Mouse (Mus musculus): Measurements from ENCODE around the gene Rims1. TPM values are rescaled to one million over a fixed set of nuclear protein-coding genes. Genes with fewer than 3 reads are reported as not detected.

Rims1 gene
- 100 to 1,000 TPM; 420 to 429 TPM for total RNA-seq (2021)

DNA sequence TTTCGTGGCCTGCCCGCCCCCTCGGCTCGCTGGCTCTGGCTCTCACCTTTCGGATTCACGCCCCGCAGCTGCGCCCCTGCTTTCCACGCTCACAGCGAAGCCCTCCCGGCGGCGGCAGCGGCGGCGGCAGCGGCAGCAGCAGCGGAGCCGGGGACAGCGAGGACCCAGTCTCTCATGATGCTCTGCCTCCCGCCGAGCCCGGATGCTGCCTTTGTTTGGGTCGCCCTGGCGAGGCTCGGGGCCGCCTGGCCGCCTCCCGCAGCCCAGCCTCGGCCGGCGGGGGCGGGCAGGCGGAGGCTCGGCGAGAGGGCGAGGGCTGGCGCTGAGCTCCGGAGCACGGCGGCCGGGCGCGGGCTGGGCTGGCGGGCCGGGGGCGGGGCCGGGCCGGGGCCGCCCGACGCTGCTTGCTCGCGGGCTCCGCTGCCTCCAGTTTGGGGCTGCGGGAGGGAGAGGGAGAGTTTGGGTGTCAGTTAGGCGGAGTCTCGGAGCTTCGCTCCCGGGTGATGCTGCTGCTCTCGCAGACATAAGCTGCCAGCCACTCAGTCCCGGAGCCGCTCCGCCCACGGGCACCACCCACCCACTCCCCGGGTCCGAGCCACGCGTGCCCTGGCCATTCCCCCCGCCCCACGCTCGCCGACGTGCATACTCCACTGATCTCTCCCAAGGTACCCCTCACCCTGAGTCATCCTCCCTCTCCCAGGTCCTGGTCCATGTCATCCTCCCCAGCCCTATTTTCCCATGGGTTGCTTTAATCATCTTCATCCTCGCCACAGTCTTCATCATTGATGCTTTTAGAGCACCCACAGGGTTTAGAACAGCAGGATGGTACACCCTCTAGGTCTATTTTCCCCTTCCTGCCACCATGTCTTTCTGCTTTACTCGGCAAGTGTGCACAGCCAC is at the start of gene Rims1:
Gene Rims1, minus strand, starts transcription at position 269 of the 900 bp plus-strand sequence.
- intact Hi-C loops (cut with DNase I), result loop anchor here (2.0 to 5.0 kb wide), 3 partner anchors 137 to 257 kb away; no protein-coding TSS in a partner anchor
- peak; percentile 60 to 74 for DNase-seq (ENCODE audit: low spot score in 2 of 2)

DNA sequence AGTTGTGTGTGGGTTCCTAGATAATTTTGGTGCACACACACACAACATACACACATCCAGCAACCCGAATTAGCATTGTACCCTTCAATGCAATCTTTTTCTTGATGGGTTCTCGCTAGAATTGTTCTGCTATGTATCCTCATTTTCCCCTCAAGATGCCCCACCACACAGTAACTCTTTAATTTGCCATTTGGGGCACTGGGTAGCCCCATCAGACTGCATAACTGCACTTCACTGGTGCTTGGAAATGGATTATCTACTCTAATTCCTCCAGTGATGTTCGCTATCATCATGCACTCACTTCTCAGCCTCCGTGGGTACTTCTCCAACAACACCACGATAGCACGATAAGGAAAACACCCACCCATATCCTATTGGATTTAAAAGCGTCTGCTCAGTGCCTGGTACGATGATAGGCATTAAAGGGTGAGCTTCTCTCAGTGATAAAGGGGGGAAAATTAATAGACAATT is 867 bp upstream of the Rims1 start:
- peak; percentile 40 to 54 for DNase-seq (ENCODE audit: low spot score in 2 of 2)
- intact Hi-C loops (cut with DNase I), result loop anchor here (2.0 to 5.0 kb wide), 2 partner anchors 199 to 256 kb away; no protein-coding TSS in a partner anchor

DNA sequence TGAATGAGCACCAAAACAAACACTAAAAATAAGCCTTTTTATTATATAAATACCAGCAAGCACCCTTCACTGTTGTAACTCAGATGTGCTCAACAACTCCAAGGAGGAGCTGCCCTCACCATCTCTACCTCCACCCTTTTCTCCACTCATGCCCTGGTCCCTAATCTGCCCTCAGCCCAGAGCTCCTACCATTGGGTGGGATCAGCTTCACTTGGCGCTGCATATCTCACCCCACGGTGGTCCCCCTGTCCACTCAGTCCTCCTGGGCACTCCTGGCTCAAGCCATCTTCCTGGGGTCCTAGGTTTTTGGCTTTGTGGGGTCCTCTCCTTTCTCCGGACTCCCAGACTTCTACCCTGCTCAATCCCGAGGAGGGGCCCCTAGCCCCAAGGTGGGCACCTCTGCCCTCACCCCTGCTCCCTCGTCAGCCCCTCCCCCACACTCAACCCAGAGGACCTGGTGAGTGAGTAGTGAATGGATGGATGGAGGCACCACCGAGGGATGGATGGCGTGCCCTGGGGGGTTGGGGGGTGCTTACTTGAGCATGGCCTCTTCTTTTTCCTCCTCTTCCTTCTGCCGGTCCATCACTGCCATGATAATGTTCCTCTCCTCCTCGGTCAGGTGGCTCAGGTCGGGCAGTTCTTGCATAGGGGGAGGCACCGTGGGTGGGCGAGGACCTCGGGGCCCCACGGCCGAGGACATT is 619 bp downstream of the Rims1 start:
- peak; percentile 31 to 34 for DNase-seq (ENCODE audit: low spot score in 2 of 2)
- intact Hi-C loops (cut with DNase I), result loop anchor here (2.0 to 5.0 kb wide), 2 partner anchors 138 to 198 kb away; no protein-coding TSS in a partner anchor

DNA sequence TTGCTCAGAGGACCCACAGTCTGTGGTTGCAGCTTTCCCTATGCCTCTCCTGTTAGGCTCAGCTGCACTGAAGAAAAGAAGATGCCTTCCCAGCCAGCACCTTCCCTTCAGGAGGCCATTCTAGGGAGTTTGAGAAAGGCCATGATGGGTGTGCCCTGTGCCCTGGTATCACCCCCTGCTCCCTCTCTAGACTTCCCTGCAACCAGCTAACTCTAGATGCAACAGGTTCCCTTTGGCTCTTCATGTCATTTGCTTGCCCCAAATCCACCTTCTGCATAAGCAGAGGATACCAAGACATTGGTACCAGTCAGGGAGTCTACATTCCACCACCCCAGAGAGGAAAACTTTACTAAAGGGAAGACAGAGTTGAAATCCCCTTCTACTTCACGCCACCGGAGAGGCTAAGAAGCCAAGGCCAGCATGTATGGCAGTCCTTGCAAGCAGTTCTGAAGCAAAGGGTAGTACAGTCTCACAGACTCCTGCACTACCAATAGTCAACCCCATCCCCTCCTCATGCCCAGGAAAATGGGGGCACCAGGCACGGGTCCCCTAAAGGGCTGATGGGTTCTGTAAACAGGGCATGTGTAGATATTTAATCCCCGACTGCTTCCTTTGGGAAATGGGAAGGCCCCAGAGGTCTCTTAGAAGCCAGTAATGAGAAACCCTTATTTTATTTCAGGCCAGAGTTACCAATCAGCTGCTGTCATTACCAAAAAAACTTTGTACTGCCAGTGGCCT is 1.5 kb downstream of the Rims1 start:
- intact Hi-C loops (cut with DNase I), result loop anchor here (2.0 to 5.0 kb wide), 2 partner anchors 72 to 138 kb away; no protein-coding TSS in a partner anchor
- peak in 1 of 2 experiments; percentile 38 for DNase-seq (ENCODE audit: low spot score in 2 of 2)

DNA sequence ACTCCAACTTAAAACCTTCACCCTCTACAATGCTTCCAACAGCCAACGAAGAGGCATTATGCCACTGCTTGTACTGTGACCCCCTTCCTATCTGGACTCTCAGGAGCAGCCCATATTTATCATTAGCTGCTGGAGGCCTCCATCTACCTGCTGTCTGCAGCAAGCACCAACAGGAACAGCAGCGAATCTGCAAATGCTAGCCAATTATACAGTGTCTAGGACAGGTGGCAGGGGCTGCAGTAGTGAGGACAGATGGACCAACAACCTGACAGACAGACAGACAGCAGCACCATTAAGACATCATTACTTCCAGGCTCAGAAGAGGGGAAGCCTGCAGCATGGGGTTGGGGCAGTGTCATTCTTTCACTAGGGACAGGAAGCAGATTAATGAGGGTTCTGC is 2.3 kb downstream of the Rims1 start:
- no peak for DNase-seq (ENCODE audit: low spot score in 2 of 2)
- intact Hi-C loops (cut with DNase I), result loop anchor here (5.0 kb wide), 1 partner anchor 71 kb away; no protein-coding TSS in a partner anchor

DNA sequence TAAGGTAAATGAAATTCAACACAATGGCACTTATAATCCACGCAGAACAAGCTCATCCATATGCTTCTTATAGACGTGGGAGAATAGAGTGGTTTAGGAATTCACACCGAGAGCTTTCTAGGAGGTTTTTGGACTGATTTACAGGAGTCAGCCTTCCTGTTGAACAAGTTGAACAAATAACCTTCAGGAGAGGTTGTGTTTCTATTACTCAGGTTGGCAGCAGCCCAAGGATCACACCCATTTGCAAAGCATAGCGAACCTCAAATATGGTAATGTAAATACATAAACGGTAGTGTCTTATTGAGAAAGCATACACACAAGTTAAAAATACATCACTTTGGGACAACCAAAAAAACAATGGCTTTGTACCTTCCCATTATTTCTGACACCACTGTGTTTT is 5.5 kb downstream of the Rims1 start:
- DNase-seq (ENCODE audit: low spot score in 2 of 2), result peak in 1 of 2 experiments; percentile 35
- intact Hi-C loops (cut with DNase I), result loop anchor here (5.0 kb wide), 1 partner anchor 68 kb away; no protein-coding TSS in a partner anchor

DNA sequence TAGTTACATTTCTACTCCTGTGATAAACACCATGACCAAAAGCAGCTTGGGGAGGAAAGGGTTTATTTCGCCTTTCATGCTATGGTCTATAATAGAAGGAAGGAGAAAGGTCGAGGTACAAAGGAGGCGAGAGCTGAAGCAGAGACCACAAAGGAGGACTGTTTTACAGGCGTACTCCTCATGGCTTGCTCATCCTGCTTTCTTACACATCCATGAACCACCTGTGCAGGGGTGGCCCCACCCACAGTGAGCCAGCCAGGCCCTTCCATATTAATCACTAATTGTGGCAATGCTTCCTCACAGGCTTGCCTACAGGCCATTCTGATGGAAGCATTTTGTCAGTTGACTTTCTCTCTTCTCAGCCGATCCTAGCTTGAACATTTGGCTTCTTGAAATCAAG is 8.7 kb downstream of the Rims1 start:
- DNase-seq (ENCODE audit: low spot score in 2 of 2), result no peak
- intact Hi-C loops (cut with DNase I), result no loop called here

DNA sequence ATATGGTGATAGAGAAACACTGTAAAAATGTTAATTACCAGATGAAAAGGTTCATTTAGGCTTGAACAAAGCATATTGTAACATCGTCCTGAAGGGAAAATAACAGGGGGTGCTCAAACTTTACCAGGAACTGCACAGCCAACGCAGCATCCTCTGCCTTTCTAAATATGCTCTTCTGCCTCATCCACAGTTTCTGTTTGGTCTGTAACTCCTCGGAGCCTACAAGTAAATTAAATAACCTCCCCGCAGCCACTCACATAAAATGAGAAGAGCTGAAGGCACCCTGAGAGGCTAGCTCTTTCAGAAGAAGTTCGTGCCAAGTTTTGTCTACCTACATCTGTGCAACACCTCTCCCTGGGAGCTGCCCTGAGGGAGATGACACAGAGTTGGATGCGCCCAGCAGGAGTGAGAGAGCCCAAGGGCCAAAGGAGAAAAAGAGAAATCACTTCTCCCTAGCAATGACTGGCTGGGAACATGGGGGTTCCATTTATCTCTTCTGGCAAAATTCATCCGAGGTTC is 16.3 kb downstream of the Rims1 start:
- intact Hi-C loops (cut with DNase I), result no loop called here
- peak in 1 of 2 experiments; percentile 71 for DNase-seq (ENCODE audit: low spot score in 2 of 2)

DNA sequence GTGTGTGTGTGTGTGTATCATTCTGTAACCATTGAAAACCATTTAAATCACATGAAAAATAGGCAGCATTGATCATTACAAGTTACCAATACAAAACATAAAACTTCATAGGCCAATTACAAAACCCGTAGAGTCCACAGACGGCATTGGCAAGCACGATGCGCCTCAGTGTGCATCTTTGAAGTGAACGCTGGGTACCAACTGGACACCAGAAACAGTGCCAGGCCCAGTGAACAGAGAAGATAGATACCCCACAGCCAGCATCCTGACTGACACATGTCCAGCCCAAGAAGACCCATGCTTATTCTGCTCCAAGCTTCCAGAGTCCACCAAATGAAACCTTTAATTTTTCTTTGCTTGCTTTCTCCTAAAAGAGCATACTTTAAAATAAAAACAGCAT is 18.2 kb downstream of the Rims1 start:
- no peak for DNase-seq (ENCODE audit: low spot score in 2 of 2)
- intact Hi-C loops (cut with DNase I), result no loop called here

DNA sequence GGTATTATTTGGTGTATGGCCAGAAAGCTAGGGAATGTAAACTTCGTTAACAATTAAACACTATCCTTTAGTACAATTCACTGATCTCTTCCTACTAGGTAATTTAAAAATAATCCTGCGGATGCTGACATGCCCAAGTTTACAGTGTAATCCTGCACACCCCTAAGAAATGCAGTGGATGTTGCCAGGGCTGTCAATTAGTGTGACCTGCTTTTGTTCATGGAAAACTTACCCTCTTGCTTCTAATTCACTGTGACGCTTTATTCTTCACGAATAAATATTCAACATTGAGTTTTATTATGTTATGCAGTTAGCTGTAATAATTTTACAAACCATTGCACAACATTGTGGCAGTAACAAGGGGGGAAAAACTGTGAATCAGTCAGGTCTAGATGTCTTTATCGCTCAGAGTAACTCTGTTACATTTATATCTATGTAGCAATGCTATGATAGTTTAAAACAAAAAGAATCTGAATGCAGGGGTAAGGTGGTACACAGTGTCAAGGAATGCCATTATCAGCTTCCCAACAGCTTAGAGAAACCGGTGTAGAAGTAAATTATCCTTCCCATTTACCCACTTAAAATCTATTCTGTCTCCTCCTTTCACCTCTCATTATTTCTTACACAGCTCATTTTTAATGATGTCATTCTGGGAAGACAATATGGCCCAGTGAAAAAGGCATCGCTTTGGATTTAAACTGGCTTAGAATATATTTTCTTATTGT is 35.1 kb downstream of the Rims1 start:
- DNase-seq (ENCODE audit: low spot score in 2 of 2), result no peak
- intact Hi-C loops (cut with DNase I), result no loop called here

DNA sequence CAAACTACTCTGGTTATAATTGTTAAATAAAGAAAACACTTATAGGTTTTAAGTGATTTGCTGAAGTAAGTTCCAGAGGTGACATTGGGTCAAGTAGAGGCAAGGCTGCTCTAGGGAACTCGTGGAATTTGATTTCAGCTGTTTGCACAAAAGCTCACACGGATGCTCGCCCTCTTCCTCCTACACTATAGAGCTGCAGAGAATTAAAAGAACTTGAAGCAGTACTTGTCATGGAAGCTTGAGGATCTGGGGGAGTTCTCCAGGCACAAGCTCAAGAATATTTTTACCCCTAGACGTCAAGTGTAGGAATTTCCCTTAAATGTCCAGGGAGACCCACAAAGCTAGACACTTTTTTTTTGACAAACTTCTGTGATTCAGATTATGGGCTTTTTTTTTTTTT is 42.4 kb downstream of the Rims1 start:
- intact Hi-C loops (cut with DNase I), result loop anchor here (1.0 kb wide), 1 partner anchor 108 kb away; no protein-coding TSS in a partner anchor
- DNase-seq (ENCODE audit: low spot score in 2 of 2), result peak in 1 of 2 experiments; percentile 89

DNA sequence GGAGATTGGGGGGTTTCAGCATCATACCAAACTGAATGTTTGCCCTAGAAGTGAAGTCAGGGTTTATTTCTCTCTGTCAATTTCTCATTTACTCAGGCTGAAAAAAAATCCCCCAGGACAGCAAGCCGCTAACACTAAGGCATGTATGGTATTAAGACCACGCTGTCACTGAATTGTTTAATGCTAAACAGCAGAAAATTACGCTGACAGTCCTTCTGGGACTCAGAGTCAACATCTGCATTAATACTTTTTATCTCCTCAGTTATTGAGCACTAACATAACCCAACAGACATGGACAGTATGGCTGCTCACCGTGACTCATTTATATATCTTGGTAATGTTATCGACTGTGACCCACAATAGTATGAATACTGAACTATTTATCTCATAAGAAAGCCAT is 43.0 kb downstream of the Rims1 start:
- no peak for DNase-seq (ENCODE audit: low spot score in 2 of 2)
- intact Hi-C loops (cut with DNase I), result loop anchor here (1.0 kb wide), 1 partner anchor 107 kb away; no protein-coding TSS in a partner anchor

DNA sequence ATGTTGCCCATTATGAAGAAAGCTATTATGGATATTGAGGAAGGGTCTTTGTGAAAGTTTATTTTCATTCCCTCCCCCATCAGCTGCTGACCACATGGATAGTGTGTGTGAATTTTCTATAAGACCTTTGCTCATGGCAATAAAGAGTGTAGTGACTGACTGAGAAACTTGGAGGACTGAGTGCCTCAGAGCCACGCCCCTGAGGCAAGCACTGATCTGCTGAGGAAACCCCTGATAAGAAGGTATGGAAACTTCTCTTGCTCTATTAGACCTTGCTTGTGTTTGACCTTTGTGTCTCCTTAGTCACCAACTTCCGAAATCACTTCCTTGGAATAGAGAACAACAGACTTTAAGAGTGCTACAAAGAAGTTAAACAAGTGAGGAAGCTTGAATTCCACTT is 55.3 kb downstream of the Rims1 start:
- intact Hi-C loops (cut with DNase I), result no loop called here

DNA sequence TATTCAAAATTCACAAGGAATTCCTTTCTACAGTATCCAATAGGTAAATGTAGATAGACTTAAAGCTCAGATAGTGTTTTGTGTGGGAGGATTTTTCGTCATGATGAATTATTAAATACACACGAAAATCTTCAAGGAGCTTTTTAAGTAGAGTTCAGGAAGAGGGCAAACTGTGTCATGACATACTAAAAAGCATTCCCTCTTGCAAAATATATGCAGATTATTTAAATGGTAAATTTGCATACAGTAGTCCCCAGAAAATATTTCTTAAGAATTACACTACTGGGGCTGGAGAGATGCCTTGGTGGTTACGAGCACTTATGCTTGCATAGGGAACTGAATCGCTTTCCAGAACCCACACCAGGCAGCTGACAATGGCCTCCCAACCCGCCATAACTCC is 61.1 kb downstream of the Rims1 start:
- intact Hi-C loops (cut with DNase I), result no loop called here
- no peak for DNase-seq (ENCODE audit: low spot score in 2 of 2)

More for the DNA sequence above, 55.3 kb downstream of the Rims1 start:
- DNase-seq (ENCODE audit: low spot score in 2 of 2), result no peak

DNA sequence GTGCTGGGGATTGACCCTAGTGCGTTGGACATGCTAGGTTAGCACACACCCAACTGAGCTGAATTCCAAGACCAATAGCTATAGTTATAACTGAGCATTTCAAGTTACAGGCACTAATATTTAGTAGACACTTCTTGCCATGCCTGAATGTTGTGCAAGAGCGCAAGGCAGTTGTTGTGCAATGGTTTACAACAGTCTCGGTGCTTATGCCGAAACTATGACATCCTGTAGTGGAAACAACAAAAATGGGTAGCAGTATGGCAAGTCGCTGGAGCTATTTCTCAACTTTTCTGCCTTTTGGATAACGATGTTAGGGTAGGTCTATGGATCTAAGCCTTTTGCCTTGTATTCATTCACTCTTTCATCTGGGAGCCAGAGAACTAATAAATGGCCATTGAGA is 68.3 kb downstream of the Rims1 start:
- intact Hi-C loops (cut with DNase I), result no loop called here
- DNase-seq (ENCODE audit: low spot score in 2 of 2), result no peak

DNA sequence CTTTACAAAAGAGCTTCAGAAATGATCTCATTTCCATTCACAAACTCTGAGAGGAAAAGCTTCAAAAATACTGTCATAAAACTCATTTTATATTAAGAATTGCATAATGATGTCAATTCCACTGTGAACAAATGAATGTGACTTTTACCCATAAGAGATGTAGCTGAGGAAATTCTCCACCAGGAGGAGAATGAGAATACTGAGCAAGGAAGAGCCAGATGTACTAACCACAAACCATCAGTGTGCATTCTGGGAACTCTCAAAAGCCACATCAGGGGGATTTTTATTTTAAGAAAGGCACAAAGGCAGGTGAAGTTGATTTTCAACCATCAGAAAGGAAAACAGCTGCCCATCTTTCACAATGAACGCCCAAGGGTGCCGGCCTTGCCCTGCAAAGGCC is 71.4 kb downstream of the Rims1 start:
- intact Hi-C loops (cut with DNase I), result loop anchor here (5.0 kb wide), 2 partner anchors 68 to 77 kb away; no protein-coding TSS in a partner anchor
- DNase-seq (ENCODE audit: low spot score in 2 of 2), result no peak

DNA sequence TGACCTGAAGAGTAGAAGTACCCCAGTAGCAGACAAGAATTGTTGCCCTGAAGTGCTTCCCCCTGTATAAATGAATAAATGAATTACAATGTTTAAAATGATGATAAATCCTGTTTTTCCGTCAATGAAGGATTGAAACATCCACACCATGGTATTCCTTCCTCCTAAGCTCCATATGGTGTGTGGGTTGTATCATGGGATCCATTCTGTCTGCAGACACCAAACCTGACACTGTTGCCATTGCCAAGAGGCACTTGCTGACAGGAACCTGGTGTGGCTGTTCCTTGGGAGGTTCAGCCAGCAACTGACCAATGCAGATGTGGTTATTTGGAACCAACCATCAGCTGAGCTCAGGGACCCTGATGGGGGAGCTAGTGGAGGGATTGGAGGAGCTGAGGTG is 72.5 kb downstream of the Rims1 start:
- peak in 1 of 2 experiments; percentile 73 for DNase-seq (ENCODE audit: low spot score in 2 of 2)
- intact Hi-C loops (cut with DNase I), result loop anchor here (5.0 kb wide), 2 partner anchors 69 to 76 kb away; no protein-coding TSS in a partner anchor

DNA sequence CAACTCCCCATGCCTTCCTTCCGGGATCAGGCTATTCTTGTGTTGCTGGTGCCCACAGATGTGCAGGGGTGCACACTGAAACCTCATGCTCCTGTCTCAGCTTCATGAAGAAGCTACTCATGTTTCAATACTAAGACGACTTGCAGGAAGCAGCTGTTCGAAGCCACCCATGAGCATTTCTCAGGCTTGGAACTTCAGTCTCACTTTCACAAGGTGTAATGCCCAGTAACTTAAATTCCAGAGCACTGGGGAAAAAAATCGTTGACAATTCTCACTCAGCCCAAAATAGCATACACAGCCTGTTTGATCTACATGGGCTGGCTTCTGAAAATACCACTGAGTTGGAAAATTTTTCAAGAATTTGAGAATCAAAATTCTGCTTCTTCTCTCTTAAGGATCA is 77.6 kb downstream of the Rims1 start:
- DNase-seq (ENCODE audit: low spot score in 2 of 2), result peak; percentile 19 to 75
- intact Hi-C loops (cut with DNase I), result no loop called here

Data from left cerebral cortex, postnatal 25 days (tissue).